Mouse (Mus musculus) mouse trophoblast stem cell (cell line): Measurements from ENCODE around the gene Higd1b.

Source experiments
- in situ Hi-C, 2 experiments: fragments of 300-500 bp; cut with MseI, MboI; formaldehyde crosslinking; loops; 2 replicates in 1 of 2; 3 replicates in 1 of 2; pipeline ENCODE4 v1.15.1; 2025

The Higd1b gene

DNA sequence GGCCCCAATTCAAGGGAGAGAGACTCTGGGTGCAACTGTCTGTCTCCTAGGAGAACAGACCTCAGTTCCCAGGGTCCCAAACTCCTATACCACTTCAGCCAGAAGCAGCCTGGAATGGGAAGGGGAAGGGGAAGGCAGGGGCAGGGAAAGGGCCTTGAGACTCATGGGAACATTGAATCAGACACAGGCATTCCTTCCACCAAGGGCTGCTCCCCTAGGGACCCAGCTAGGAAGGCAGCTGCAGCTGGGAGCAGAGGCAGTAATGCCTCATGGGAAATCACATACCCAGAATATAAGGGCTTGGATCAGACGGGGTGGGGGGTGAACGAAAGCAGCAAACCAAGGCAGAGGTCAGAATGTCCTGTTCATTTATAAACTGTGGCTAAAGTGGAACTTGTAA lies 2.5 kb downstream of the Higd1b start:
- in situ Hi-C loops, result no loop called here

DNA sequence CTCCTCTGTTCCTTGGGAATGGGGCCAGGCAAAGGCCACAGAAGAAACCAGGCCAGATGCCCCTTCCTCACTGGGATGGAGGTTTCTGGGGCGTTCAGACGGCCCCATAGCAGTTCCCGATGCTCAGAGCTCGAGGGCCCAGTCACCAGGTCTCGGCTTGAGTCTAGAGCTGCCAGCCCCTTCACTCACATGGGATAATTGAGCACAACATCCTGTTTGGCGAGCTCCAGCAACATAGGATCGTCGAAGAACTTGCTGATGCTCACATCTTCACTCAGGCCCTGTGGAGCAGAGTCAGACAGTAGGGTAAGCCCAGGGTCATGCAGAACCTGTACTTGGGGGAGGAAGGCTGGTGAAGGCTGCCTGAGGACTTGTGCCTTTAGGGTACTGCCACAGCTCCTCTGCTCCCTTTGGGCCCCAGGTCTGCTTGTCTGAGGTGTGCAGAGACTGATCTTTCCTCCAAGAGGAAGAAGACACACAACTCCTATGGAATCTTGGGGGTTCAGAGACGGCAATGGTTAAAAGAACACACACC lies 3.0 kb downstream of the Higd1b start:
- in situ Hi-C loops, result no loop called here

GRCm38 (mm10) chr11:102845926-102846325 lies 10.3 kb downstream of the Higd1b start:
- in situ Hi-C loops, result loop anchor here in 1 of 2 experiments (5.0 kb wide), 1 partner anchor 74 kb away; no protein-coding TSS in a partner anchor

- in situ Hi-C loops, result no loop called here
Measured at GRCm38 (mm10) chr11:102851883-102852282, 16.2 kb downstream of the Higd1b start.

- in situ Hi-C loops, result no loop called here
Measured at GRCm38 (mm10) chr11:102853760-102854159, 18.1 kb downstream of the Higd1b start.

- in situ Hi-C loops, result no loop called here
Measured at GRCm38 (mm10) chr11:102855941-102856340, 20.3 kb downstream of the Higd1b start.

DNA sequence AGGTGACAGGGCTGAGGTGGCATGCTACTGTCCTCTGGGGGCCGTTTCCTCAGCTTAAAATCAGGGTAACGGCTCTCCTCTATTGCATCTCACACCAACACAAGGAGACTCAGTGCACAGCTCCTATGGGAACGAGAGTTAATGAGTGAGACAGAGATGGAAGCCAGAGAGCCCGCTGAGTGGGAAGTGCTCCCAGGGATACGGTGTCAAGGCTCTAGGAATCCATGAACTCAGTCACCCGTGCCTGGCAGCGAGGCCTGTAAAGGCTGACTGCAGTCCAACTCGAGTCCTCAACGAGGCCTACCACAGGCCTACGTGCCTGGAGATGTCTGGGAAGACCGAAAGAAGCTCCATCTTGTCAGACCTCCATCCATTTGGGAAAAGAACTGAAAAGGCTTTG lies 23.3 kb downstream of the Higd1b start:
- in situ Hi-C loops, result no loop called here

DNA sequence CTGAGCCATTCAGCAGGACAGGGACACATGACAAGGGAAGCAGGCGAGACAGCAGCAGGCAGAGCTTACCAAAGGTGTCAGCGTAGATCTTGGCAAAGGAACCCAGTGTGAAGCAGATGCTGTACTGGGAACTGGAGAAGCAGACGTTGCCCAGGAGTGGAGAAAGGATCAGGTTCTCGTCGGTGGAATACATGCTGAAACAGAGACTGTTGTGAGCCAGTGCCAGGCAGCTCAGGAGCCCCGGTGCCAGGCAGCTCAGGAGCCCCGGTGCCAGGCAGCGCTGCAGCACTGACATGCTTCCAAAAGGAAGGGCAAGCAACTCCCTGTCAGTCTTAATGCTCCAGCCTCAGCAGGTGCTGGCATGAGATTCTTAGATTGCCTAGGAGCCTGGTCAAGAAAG lies 24.3 kb downstream of the Higd1b start:
- in situ Hi-C loops, result no loop called here

- in situ Hi-C loops, result no loop called here
Measured at GRCm38 (mm10) chr11:102864272-102864671, 28.6 kb downstream of the Higd1b start.

DNA sequence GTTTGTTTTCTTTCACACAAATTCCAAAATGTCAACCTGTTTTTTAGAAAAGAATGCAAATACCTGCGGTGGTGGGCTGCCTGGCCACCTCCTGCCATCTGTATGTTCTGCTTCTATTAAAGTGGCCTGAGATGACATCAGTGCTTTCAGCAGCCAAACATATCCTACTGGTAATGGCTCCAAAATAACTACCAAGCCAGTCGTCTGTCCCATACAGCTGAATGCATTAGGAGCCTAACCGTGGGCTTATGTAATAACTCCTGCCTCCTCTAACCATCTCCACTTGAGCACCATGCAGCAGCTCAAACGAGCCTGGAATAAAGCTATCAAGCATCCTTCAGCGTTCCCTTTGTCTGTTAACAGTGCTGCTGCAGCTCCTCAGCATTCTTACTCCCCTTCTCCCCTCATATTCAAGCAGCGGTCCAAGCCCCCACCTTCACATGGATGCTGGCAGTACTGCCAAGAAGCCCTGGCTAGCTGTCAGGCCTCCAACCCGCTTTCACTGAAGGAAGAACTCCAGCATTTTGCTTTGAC lies 39.2 kb downstream of the Higd1b start:
- in situ Hi-C loops, result no loop called here

GRCm38 (mm10) chr11:102879558-102879957 lies 43.9 kb downstream of the Higd1b start:
- in situ Hi-C loops, result no loop called here

DNA sequence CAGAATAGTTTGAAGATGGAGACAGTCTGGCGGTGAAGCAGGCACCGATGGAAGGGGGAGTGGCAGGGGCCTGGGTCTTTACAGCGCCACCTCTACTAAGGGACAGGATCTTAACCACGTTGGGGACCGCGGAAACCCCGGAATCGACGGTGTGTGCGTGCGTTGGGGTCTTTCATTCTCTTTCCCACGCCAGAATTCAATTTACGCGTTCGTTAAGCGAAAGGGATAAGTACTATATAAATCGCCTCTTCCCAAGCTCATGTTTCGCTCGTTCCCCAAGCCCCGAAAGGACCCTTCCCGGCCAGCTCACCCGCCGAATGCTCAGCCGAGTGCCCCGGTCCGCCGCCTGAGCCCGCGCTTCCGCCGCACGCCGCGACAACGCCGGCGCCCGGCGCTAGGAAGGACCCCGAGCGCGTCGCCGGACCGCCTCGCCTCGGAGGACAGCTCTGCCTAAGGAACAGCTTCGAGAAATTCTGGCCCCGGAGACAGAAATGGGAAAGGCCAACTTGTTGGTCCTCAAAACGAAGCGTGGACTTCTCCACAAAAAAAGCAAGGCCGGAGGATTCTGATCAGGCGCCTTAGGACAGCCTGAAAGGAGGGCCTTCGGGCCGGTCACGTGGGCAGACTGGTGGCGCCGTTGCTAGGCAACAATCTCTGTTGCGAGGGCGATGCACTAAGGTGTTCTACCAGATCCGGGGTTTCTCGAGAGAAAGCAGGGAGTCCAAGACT lies 45.1 kb downstream of the Higd1b start, which contains the start of the genes Eftud2 and Ccdc103:
Gene Eftud2 (minus strand): TSS at position 401 of the 729 bp plus-strand sequence.
Gene Ccdc103 (plus strand): TSS at position 620 of the 729 bp plus-strand sequence.
- in situ Hi-C loops, result no loop called here

- in situ Hi-C loops, result no loop called here
Measured at GRCm38 (mm10) chr11:102881314-102882198, 45.9 kb downstream of the Higd1b start.

DNA sequence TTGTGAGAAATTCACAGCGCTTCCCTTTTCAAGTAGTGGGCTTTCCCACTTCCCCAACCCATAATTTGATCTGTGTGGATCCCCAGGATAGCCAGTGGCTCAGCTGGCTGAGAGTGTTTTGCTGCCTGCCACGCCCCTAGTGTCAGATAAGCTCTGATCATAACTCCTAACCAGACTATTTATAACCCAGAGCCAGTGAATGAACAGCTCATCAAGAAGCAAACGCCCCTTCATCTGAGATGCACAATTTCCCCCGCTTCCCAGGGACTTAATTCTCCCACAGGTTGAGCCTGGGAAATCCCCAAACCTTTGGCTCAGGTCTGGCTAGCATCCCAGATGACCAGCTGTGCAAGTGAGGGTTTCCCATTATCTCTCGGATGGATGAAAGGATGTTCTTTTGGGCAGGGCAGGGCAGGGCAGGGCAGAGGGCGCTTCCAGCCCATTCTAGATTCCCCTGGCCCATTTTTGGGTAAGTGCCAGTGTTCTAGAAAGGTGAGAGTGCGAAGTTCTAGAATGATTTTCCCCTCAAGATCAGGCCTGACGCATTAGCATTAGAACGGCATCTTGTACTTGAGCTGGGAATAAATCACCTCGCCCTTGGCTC lies 49.1 kb downstream of the Higd1b start, which contains the start of gene Fam187a:
Gene Fam187a (plus strand): TSS at position 554 of the 604 bp plus-strand sequence.
- in situ Hi-C loops, result no loop called here

DNA sequence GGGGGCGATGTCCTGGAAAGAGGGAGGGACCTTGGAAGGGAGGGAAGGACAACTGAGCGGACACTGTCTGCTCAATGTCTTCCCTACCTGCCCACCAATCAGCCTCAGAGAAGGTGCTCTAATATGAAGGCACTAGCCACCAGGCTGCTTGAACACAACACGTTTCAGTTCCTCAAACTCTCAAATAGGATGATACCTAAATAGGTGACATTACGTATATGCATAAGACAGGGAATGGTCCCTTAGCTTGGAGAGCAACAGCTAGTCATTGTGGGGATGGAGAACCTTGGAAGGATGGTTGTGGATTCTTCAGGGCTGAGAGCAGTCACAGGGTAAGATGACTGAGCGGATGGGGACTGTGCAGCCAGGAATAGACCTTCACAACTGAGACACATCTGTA lies 51.8 kb downstream of the Higd1b start:
- in situ Hi-C loops, result no loop called here
